Mouse (Mus musculus) lung, postnatal 10 days (tissue): ENCODE measurements around the gene Bad.

ENCODE experiments used
- DNase-seq: peaks from one replicate; pipeline ENCODE4 v3.0.0; 2021

Gene Bad

GRCm38 (mm10) chr19:6969665-6970381, 28.2 kb downstream of the Bad start:
- peak; percentile 75 for DNase-seq

GRCm38 (mm10) chr19:6970460-6971085, 28.9 kb downstream of the Bad start:
- no peak for DNase-seq

- no peak for DNase-seq
Observed at GRCm38 (mm10) chr19:6971644-6972043, 30.0 kb downstream of the Bad start.

DNA sequence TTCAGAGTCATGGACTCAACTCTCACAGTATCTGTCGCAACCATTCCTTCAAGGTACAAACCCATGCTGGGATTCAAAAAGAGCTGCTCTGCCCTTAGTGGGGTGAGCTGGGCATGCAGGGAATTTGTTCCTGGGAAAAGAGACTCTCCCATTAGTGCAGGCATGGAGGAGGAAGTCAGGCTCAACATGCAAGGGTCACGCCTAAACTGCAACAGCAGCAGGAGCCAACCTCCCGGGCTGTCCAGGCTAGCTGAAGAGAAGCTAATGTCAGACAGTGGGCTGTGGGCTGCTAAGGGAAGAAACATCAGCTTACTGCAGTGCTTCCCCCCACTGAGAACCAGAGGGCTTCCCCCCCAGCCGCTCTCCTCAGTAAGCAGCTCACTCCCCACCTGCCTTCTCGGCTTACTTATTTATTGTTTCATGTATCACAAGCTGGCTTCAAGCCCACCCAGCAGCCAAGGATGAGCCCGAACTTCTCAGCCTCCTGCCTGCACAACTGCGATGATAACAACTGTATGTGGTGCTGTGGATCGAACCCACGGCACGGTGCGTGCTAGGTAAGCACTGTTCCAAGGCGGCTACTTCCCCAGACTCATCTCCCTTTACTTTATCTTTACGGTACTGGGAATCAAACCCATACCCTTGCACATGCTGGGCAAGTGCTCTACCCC, 30.7 kb downstream of the Bad start:
- no peak for DNase-seq

GRCm38 (mm10) chr19:6973581-6974190, 32.0 kb downstream of the Bad start:
- no peak for DNase-seq

GRCm38 (mm10) chr19:6974211-6975205, 32.8 kb downstream of the Bad start, which contains the start of gene Ppp1r14b:
Gene Ppp1r14b (plus strand): TSS chr19:6974968.
- peak; percentile 94 for DNase-seq

- peak; percentile 83 for DNase-seq
Observed at GRCm38 (mm10) chr19:6975537-6976521, 34.2 kb downstream of the Bad start, which contains the start of gene Plcb3. Gene Plcb3 (minus strand): TSS chr19:6976470.

GRCm38 (mm10) chr19:6977759-6978638, 36.3 kb downstream of the Bad start:
- DNase-seq = no peak

DNA sequence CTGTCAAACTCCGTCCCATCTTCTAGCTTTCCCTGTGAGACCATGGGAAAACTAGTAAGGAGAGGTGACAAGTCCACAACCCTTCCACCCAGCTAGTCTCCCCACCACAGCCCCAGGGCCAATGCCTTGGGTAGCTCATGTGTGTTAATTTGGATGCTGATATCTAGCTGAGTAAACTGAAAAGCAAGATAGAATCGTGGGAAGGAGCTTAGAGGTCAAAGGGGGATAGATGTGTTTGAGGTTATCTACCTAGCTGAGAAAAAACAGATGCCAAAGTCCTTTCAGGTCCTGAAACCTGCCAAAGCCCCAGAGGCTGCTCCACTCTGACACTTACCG, 36.9 kb downstream of the Bad start:
- DNase-seq = no peak

DNA sequence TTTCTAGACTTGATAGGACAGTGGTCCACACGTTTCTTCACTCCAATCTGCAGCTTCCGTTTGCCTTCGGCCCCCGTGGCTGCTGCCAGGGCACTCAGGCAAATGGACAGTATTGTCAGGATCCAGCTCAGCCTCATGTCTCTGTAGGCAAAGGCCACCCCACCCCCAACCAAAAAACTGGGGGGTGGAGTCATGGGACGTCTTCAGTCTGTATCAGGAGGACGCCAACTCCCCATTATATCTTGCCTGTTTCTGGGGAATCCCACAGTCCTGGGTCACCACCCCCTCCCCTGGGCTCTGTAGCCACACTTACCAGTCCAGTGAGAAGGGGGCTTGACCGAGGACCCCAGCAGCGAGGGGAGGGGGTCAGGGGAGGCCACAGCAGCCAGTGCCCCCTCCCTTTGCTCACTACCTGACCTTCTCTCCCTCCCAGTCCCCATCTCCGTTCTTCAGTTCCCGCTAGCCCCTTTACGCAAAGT, 37.4 kb downstream of the Bad start:
- DNase-seq = no peak

DNA sequence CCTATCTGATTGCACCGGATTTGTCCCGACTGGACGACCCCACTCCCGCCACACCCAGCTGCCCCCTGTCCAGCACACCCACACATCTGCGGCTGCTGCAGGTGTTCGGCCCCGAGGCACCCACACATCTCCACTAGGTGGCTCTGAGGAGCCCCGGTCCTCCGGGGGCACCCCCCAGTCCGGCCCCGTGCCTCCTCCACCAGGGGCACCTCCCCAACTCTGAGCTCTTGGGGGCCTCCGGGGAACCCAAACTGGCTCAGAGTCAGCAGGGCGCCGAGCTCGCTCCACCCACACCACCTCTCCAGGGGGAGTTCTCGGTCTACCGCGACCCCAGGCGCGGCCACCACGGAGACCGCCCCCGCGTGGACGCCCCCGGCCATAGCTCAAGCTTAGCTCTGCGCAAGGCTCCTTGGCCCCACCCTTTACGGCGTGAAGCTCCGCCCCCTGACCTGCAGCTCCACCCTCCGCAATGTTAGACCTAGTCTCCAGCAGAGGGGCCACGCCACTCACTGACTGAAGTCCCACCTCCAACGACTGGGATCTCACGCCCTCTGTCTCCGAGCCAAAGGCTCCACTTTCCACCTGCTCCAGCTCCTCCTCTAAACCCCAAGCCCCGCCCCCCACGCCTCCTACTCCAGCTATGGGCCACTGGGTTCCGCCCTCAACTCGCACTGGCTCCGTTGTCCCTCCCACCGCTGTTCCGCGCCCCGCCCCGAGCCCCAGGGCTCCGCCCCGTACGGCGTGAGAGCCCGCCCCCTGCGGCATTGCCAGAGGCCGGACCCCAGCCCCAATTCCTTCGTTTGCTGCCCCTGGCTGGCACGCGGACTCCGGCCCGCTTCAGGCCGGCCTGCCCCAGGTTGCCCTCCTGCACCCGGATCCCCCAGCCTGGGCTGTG, 38.1 kb downstream of the Bad start:
- DNase-seq = peak; percentile 100

DNA sequence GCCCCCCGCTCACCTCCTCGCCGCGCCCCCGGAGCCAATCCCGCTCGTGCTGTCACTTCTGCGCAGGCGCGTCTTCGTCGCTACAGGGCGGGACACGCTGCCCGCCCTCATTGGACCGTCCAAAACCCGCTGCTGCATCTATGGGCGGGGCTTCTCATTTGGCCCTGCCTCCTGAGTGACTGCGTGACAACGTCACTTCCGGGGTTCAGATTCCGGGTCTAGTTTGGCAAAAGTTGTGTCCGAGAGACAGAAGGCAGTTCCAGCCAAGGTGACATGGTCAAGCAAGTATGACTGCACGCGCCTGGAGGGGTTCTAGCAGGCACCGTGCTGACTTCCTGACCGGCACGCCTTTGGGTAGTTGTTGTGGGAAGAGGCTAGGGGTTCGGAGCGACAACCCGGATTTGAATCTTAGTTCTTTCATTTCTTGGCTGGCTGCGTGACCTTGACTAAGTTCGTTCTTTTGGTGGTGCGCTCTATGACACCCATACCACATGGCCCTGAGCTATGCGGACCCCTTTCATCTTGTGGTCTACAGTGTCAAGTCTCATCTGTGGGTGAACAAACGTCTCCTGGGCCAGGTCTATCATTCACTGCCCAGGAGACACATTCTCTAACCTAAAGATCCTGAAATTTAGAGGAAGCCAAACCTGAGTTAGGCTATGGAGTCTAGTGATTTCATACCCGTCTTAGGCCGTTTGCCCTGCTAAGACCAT, 38.9 kb downstream of the Bad start, which contains the start of gene Fkbp2:
Fkbp2 (minus strand) TSS at position 121 of the 713 bp plus-strand sequence.
- DNase-seq = peak; percentile 99

DNA sequence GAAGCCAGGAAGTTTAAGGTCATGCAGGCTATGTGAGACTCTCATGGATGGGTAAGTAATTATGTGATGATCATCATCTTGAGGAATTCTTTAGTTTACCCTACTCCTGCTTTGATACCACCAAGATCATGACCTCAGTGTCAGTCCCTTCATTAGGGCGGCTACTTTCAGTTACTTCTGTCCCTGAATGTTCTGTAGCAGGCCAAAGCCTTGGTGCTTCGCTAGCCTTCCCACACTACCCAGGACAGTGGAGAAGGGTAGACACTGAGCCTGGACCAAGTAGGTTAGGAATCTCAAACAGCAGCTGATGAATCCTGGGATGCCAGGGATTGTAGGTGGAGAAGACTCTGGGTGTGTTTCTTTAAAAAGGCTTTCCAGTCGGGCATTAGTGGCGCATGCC, 39.8 kb downstream of the Bad start:
- no peak for DNase-seq

- DNase-seq = no peak
Observed at GRCm38 (mm10) chr19:6983621-6984020, 42.0 kb downstream of the Bad start.

DNA sequence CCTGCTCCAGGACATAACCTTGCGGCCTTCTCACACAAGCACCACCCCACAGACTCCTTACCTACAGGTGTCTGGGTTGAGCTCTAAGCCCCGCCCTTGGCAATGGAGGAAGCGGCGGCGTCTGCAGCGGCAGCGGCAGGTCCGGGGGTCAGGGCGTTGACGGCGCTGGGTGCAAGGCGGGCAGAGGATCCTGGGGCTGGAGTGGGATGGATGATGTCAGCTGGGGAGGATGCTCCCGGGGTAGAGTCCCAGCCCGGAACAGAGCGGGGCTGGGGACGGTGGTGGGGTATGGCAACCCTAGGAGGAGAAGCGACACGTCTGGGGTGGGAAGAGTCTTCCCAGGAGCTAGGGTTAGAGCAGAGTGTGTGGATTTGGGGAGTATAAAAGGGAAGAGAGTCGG, 43.6 kb downstream of the Bad start:
- DNase-seq = no peak

DNA sequence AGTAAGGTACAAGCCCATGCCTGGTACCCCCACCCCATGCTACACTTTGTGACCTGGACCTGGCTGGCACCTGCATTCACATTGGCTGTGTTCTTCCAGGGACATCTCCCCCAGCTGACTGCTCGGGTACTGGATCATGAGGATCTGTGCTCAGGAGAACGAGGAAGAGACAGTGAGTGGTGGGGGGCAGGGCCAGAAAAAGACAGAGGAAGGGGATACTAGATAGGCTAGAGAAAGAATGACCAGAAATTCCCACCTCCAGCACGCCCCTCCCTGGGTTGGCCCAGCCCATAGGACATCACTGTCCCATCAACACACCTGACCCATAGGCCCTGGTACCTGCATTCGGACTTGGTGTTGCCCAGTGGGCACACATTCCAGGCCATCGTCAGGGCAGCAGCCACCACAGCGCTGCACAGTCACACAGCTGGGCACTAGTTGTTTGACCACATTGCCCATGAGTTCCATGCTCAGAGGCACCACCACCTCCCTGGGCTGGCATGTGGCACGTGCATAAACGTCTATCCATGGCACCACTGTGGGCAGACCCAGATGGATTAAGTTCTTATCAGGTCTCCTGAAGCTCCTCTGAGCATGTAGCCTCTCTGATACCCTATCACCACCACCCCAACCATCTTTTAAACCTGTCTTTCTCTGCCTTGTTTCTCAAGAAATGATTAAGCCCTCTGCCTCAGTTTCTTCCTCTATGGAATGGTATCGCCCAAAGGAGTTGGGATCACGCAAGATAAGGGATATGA, 44.5 kb downstream of the Bad start:
- no peak for DNase-seq
